Mouse (Mus musculus): ENCODE measurements around the gene Rrm1. TPM values are rescaled to one million over a fixed set of nuclear protein-coding genes. Genes with fewer than 3 reads are reported as not detected.
A peak's percentile ranks its signal among the peaks of the same experiment; 100 is the strongest.
"Not testable (repeated sequence)": the region's sequence is repeated elsewhere in the genome, so short reads cannot be mapped to it uniquely, and the experiment has no call there.

Gene Rrm1
- polyA plus RNA-seq (2012; rRNA removed), result 5.9 and 7.2 TPM in 2 replicates

- under 1% methylated on average over 56 of the region's 56 CpGs for WGBS
- peak; percentile 69; the same call in 1 of the 2 replicates for TF ChIP-seq POLR2A (IDR thresholded peaks at IDR 0.05; ENCODE audit: borderline replicate concordance, extremely low read depth, low read depth, low read length)
- TF ChIP-seq CTCF (IDR thresholded peaks at IDR 0.05; ENCODE audit: insufficient read depth, low read length), result no peak
- H3K4me1 ChIP-seq (ENCODE audit: control insufficient read depth, insufficient read depth, low read length), result no peaks in the 10 kb centered on the region
- peak; percentile 95 for DNase-seq
- peak within 1 kb of the TSS; percentile 78 for H3K4me3 ChIP-seq (replicated peaks; ENCODE audit: extremely low read depth, low read depth, low read length)
Observed at GRCm38 (mm10) chr7:102441657-102442391, at the start of gene Rrm1. Gene Rrm1, plus strand, starts transcription at chr7:102441695.

- WGBS, result 69% methylated on average over 2 of the region's 2 CpGs
- no peak overlapping the region for H3K4me3 ChIP-seq (replicated peaks; ENCODE audit: extremely low read depth, low read depth, low read length)
- H3K4me1 ChIP-seq (ENCODE audit: control insufficient read depth, insufficient read depth, low read length), result peaks cover 2% of the 10 kb centered on the region
- DNase-seq, result no peak
- TF ChIP-seq POLR2A (IDR thresholded peaks at IDR 0.05; ENCODE audit: borderline replicate concordance, extremely low read depth, low read depth, low read length), result no peak
- TF ChIP-seq CTCF (IDR thresholded peaks at IDR 0.05; ENCODE audit: insufficient read depth, low read length), result no peak
Observed at GRCm38 (mm10) chr7:102393898-102394297, 47.6 kb upstream of the Rrm1 start.

GRCm38 (mm10) chr7:102395894-102396293 is 45.6 kb upstream of the Rrm1 start:
- WGBS, result 41% methylated on average over 7 of the region's 7 CpGs
- no peak for DNase-seq

DNA sequence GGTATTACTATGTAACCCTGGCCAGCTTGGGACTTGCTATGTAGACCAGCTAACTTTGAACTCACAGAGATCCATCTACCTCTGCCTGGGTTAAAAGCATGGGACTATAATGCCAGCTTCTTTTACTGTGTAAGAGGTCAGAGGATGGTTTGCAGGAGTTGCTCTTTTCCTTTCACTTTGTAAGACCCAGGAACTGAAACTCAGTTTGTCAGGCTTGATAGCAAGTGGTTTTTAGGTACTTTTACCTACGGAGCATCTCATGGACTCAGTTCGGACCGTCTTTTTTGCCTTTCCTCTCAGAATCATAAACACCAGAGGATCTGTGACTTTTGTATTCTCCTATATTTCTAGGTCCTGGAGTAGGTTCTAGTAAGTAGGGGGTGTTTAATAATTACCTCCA is 45.2 kb upstream of the Rrm1 start:
- 88% methylated on average over 3 of the region's 3 CpGs for WGBS
- peaks cover 2% of the 10 kb centered on the region; the same call in 1 of the 2 replicates for H3K4me1 ChIP-seq (ENCODE audit: control insufficient read depth, insufficient read depth, low read length)
- no peak overlapping the region for H3K4me3 ChIP-seq (replicated peaks; ENCODE audit: extremely low read depth, low read depth, low read length)
- DNase-seq, result no peak
- TF ChIP-seq POLR2A (IDR thresholded peaks at IDR 0.05; ENCODE audit: borderline replicate concordance, extremely low read depth, low read depth, low read length) (no peak), CTCF (IDR thresholded peaks at IDR 0.05; ENCODE audit: insufficient read depth, low read length) (no peak)

More at GRCm38 (mm10) chr7:102395894-102396293, 45.6 kb upstream of the Rrm1 start:
- Histone ChIP-seq H3K4me3 (replicated peaks; ENCODE audit: extremely low read depth, low read depth, low read length) (no peak overlapping the region), H3K4me1 (ENCODE audit: control insufficient read depth, insufficient read depth, low read length) (peaks cover 2% of the 10 kb centered on the region; the same call in 1 of the 2 replicates)
- no peak for TF ChIP-seq CTCF (IDR thresholded peaks at IDR 0.05; ENCODE audit: insufficient read depth, low read length)
- no peak for TF ChIP-seq POLR2A (IDR thresholded peaks at IDR 0.05; ENCODE audit: borderline replicate concordance, extremely low read depth, low read depth, low read length)

DNA sequence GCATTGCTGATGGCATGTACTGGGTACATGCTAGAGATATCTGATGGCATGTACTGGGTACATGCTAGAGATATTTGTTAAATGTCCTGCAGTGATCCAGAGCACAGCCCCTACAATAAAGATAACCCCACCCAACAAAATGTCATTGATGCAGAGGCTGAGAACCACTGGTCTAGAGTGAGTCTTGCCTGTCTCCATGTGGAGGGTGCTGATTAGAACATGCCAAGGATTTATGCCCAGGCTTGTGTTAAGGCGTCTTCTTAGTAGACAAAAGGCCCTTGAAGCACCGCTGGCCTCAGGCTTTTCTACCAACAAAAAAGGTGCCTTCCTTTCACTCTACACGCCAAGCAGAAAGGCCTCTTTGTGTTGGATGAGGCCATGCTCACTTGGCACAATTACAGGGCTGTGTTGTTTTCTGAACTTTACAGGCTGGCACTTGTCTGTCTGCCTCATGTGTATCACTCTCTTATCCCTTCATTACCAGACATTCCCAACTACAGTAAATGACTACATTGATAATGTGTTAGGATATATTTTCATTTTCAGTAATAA is 42.2 kb upstream of the Rrm1 start:
- DNase-seq, result no peak
- H3K4me3 ChIP-seq (replicated peaks; ENCODE audit: extremely low read depth, low read depth, low read length), result no peak overlapping the region
- peaks cover 2% of the 10 kb centered on the region; the same call in 1 of the 2 replicates for H3K4me1 ChIP-seq (ENCODE audit: control insufficient read depth, insufficient read depth, low read length)
- TF ChIP-seq CTCF (IDR thresholded peaks at IDR 0.05; ENCODE audit: insufficient read depth, low read length), result no peak
- no peak for TF ChIP-seq POLR2A (IDR thresholded peaks at IDR 0.05; ENCODE audit: borderline replicate concordance, extremely low read depth, low read depth, low read length)
- WGBS, result 73% methylated on average over 3 of the region's 3 CpGs

DNA sequence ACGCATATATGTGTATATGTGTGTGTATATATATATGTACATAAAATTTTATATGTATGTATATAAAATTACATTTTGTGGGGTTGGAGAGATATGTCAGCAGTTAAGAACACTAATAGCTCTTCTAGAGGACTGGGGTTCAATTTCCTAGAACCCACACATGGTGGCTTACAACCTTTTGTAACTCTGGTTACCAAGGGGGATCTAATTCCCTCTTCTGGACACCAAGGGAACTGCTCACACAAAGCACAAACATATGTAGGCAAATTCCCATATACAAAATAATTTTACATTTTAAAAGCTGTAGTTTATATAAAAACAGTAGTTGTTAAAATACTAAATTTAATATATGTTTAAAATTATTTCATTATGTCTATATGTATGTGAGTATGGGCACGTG is 37.4 kb upstream of the Rrm1 start:
- no peak for DNase-seq
- TF ChIP-seq POLR2A (IDR thresholded peaks at IDR 0.05; ENCODE audit: borderline replicate concordance, extremely low read depth, low read depth, low read length), result no peak
- no peak for TF ChIP-seq CTCF (IDR thresholded peaks at IDR 0.05; ENCODE audit: insufficient read depth, low read length)
- Histone ChIP-seq H3K4me1 (ENCODE audit: control insufficient read depth, insufficient read depth, low read length) (no peaks in the 10 kb centered on the region), H3K4me3 (replicated peaks; ENCODE audit: extremely low read depth, low read depth, low read length) (no peak overlapping the region)
- 91% methylated on average over 2 of the region's 2 CpGs for WGBS

- H3K4me3 ChIP-seq (replicated peaks; ENCODE audit: extremely low read depth, low read depth, low read length), result no peak overlapping the region
- no peak for TF ChIP-seq CTCF (IDR thresholded peaks at IDR 0.05; ENCODE audit: insufficient read depth, low read length)
- TF ChIP-seq POLR2A (IDR thresholded peaks at IDR 0.05; ENCODE audit: borderline replicate concordance, extremely low read depth, low read depth, low read length), result no peak
- DNase-seq, result no peak
- H3K4me1 ChIP-seq (ENCODE audit: control insufficient read depth, insufficient read depth, low read length), result no peaks in the 10 kb centered on the region
Observed at GRCm38 (mm10) chr7:102407440-102407839, 34.1 kb upstream of the Rrm1 start.

DNA sequence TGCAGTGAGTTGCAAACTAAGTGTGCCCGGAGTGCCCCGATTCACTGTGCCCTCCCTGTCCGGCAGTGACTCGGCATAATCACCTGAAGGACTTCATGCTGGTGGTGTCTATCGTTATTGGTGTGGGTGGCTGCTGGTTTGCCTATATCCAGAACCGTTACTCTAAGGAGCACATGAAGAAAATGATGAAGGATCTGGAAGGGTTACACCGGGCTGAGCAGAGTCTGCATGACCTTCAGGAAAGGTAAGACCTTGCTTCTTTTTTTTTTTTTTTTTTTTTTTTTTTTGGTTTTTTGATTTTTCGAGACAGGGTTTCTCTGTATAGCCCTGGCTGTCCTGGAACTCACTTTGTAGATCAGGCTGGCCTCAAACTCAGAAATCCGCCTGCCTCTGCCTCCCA is 26.2 kb upstream of the Rrm1 start:
- 92% methylated on average over 9 of the region's 9 CpGs for WGBS
- H3K4me3 ChIP-seq (replicated peaks; ENCODE audit: extremely low read depth, low read depth, low read length); DNase-seq; H3K4me1 ChIP-seq (ENCODE audit: control insufficient read depth, insufficient read depth, low read length): not testable (repeated sequence)

DNA sequence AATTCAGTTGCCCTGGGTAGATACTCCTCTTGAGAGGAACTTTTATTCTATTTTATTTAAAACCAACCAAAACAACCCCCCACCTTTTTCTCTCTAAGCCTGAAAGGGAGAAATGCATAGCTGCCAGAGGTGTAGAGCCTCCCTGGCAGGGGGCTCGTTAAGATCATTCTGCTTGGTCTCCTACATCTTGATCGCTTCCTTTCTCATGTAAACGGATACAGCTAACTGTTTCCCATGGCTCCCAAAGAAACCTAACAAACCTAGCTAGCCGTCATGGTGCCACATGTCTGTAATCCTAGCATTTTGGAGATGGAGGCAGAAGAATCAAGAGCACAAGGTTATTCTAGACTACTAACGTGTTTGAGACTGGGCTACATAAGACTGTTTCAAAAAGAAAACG is 25.7 kb upstream of the Rrm1 start:
- 59% methylated on average over 6 of the region's 6 CpGs for WGBS
- Histone ChIP-seq H3K4me3 (replicated peaks; ENCODE audit: extremely low read depth, low read depth, low read length) (no peak overlapping the region), H3K4me1 (ENCODE audit: control insufficient read depth, insufficient read depth, low read length) (peaks cover 2% of the 10 kb centered on the region; the same call in 1 of the 2 replicates)
- TF ChIP-seq CTCF (IDR thresholded peaks at IDR 0.05; ENCODE audit: insufficient read depth, low read length) (no peak), POLR2A (IDR thresholded peaks at IDR 0.05; ENCODE audit: borderline replicate concordance, extremely low read depth, low read depth, low read length) (no peak)
- DNase-seq, result no peak

GRCm38 (mm10) chr7:102417398-102417797 is 24.1 kb upstream of the Rrm1 start:
- Histone ChIP-seq H3K4me3 (replicated peaks; ENCODE audit: extremely low read depth, low read depth, low read length) (no peak overlapping the region), H3K4me1 (ENCODE audit: control insufficient read depth, insufficient read depth, low read length) (peaks cover 2% of the 10 kb centered on the region; the same call in 1 of the 2 replicates)
- peak; percentile 31 for DNase-seq
- peak; percentile 65 for TF ChIP-seq CTCF (IDR thresholded peaks at IDR 0.05; ENCODE audit: insufficient read depth, low read length)
- TF ChIP-seq POLR2A (IDR thresholded peaks at IDR 0.05; ENCODE audit: borderline replicate concordance, extremely low read depth, low read depth, low read length), result no peak
- WGBS, result under 1% methylated on average over 4 of the region's 4 CpGs

Data from lung, adult 2 months (tissue).